Mouse (Mus musculus): Measurements from ENCODE around the gene Nprl3.

DNA sequence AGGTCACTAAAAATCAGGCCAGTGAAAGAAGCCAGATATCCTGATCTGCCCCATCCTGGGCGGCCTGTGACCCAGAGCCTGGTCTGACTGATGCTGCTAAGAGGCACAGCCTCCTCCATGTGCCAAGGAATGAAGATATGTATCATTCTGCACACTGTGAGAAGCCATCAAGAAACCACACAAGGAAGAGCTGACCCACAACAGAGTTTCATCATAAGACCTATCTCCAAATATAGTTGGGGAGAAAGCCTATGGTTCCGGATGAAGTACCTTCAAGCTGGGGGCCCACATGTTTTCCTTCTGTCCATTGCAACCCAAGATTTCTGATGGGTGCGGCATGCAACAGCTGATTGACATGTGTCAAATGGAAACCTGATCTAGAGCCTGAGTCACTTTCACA lies 48.5 kb upstream of the Nprl3 start:
- TF ChIP-seq CTCF (IDR thresholded peaks at IDR 0.05; ENCODE audit: borderline replicate concordance, insufficient read depth, low read depth, low read length) (no peak), POLR2A (IDR thresholded peaks at IDR 0.05; ENCODE audit: borderline replicate concordance, insufficient read depth, low read length) (no peak)

Data from cerebellum, adult 2 months (tissue).